Mouse (Mus musculus) cerebellum, postnatal 4 days (tissue): ENCODE measurements around the gene Nhlrc1.

Source experiments
- DNase-seq, 2 experiments: peaks; one replicate each; pipeline ENCODE4 v3.0.0; 2022; ENCODE audit warnings: low spot score in 2 of 2, mixed read lengths in 1 of 2

The Nhlrc1 gene

GRCm38 (mm10) chr13:47001590-47001989 lies 13.1 kb downstream of the Nhlrc1 start:
- DNase-seq = no peak

- DNase-seq = no peak
Observed at GRCm38 (mm10) chr13:46999498-46999897, 15.2 kb downstream of the Nhlrc1 start.

GRCm38 (mm10) chr13:46997355-46997754 lies 17.3 kb downstream of the Nhlrc1 start:
- no peak for DNase-seq

GRCm38 (mm10) chr13:46993274-46993551 lies 21.4 kb downstream of the Nhlrc1 start:
- peak in 1 of 2 experiments; percentile 16 for DNase-seq

GRCm38 (mm10) chr13:46992516-46993273 lies 22.0 kb downstream of the Nhlrc1 start:
- DNase-seq = no peak

- DNase-seq = no peak
Observed at GRCm38 (mm10) chr13:46990376-46991011, 24.2 kb downstream of the Nhlrc1 start.

GRCm38 (mm10) chr13:46987941-46988340 lies 26.7 kb downstream of the Nhlrc1 start:
- DNase-seq = no peak

GRCm38 (mm10) chr13:46986208-46986607 lies 28.4 kb downstream of the Nhlrc1 start:
- no peak for DNase-seq

GRCm38 (mm10) chr13:46983878-46984277 lies 30.8 kb downstream of the Nhlrc1 start:
- no peak for DNase-seq

GRCm38 (mm10) chr13:46979836-46980490 lies 34.7 kb downstream of the Nhlrc1 start:
- no peak for DNase-seq

- DNase-seq = no peak
Observed at GRCm38 (mm10) chr13:46976532-46976931, 38.1 kb downstream of the Nhlrc1 start.

GRCm38 (mm10) chr13:46975930-46976329 lies 38.7 kb downstream of the Nhlrc1 start:
- no peak for DNase-seq

GRCm38 (mm10) chr13:46975031-46975551 lies 39.6 kb downstream of the Nhlrc1 start:
- DNase-seq = no peak

GRCm38 (mm10) chr13:46970286-46970945 lies 44.2 kb downstream of the Nhlrc1 start:
- DNase-seq = no peak

GRCm38 (mm10) chr13:46968626-46969025 lies 46.0 kb downstream of the Nhlrc1 start:
- no peak for DNase-seq

- no peak for DNase-seq
Observed at GRCm38 (mm10) chr13:46967308-46967707, 47.3 kb downstream of the Nhlrc1 start.
